Mouse (Mus musculus) MEL (cell line): ENCODE data around the gene Tcf23. TPM values are rescaled to one million over a fixed set of nuclear protein-coding genes. Genes with fewer than 3 reads are reported as not detected.

Experiments used
- DNase-seq: peaks from one replicate; pipeline ENCODE4 v3.0.0; 2011; ENCODE audit warnings: low read depth, low spot score
- H3K27ac ChIP-seq: 2 replicates; pipeline ENCODE4 v1.5.1; 2012; ENCODE audit warnings: low read depth, mild to moderate bottlenecking, control low read depth, low read length, moderate library complexity; ENCODE audit not compliant: control insufficient read depth
- H3K27me3 ChIP-seq, 2 experiments: fragments of 150-350 bp in 1 of 2; sonication (generic) in 1 of 2; 2 replicates each; pipeline ENCODE4 v1.6.1; 2012; ENCODE audit warnings: low read length in 2 of 2, mild to moderate bottlenecking in 2 of 2, improper control_type of control experiment in 1 of 2, moderate library complexity in 1 of 2; ENCODE audit not compliant: insufficient read depth in 2 of 2, control insufficient read depth in 1 of 2
- H3K36me3 ChIP-seq, 2 experiments: 2 replicates each; pipeline ENCODE4 v1.6.1; 2012 to 2014; ENCODE audit warnings: low read length in 2 of 2, improper control_type of control experiment in 1 of 2, inconsistent platforms in 1 of 2, mild to moderate bottlenecking in 1 of 2; ENCODE audit not compliant: insufficient read depth in 2 of 2, control insufficient read depth in 1 of 2
- H3K4me1 ChIP-seq, 2 experiments: fragments of 150-350 bp in 1 of 2; sonication (generic) in 1 of 2; 2 replicates each; pipeline ENCODE4 v1.6.1; 2012; ENCODE audit warnings: low read length in 2 of 2, improper control_type of control experiment in 1 of 2, mild to moderate bottlenecking in 1 of 2; ENCODE audit not compliant: insufficient read depth in 2 of 2, control insufficient read depth in 1 of 2
- H3K4me3 ChIP-seq, 2 experiments: fragments of 150-350 bp in 1 of 2; sonication (generic) in 1 of 2; 2 replicates each; pipeline ENCODE4 v1.5.1; 2012; ENCODE audit warnings: low read depth in 2 of 2, low read length in 2 of 2, mild to moderate bottlenecking in 2 of 2, moderate library complexity in 2 of 2, control low read depth in 1 of 2, improper control_type of control experiment in 1 of 2; ENCODE audit not compliant: control insufficient read depth in 1 of 2, insufficient read depth in 1 of 2
- H3K79me2 ChIP-seq: 2 replicates; pipeline ENCODE4 v1.6.1; 2012; ENCODE audit warnings: mild to moderate bottlenecking, low read length, moderate library complexity; ENCODE audit not compliant: control insufficient read depth, poor library complexity, insufficient read depth
- H3K9ac ChIP-seq: 2 replicates; pipeline ENCODE4 v1.6.1; 2012; ENCODE audit warnings: low read depth, mild to moderate bottlenecking, control low read depth, low read length, moderate library complexity; ENCODE audit not compliant: control insufficient read depth, poor library complexity, severe bottlenecking
- H3K9me3 ChIP-seq: fragments of 150-350 bp; sonication (generic); replicated peaks from 2 replicates; pipeline ENCODE4 v1.6.1; 2012; ENCODE audit warnings: mild to moderate bottlenecking, low read length, improper control_type of control experiment, moderate library complexity; ENCODE audit not compliant: insufficient read depth
- EP300 ChIP-seq, 2 experiments: IDR thresholded peaks; 2 replicates each; pipeline ENCODE4 v1.6.1; 2011; ENCODE audit warnings: improper control_type of control experiment in 2 of 2, low read length in 2 of 2, low read depth in 1 of 2, mild to moderate bottlenecking in 1 of 2
- ETS1 ChIP-seq: IDR thresholded peaks from 2 replicates; pipeline ENCODE4 v1.6.1; 2012; ENCODE audit warnings: low read depth, mild to moderate bottlenecking, inconsistent platforms, low read length, improper control_type of control experiment, moderate library complexity
- GATA1 ChIP-seq: IDR thresholded peaks from 2 replicates; pipeline ENCODE4 v1.6.1; 2011; ENCODE audit warnings: low read depth, low read length, improper control_type of control experiment
- JUND ChIP-seq: IDR thresholded peaks from 2 replicates; pipeline ENCODE4 v1.6.1; 2011; ENCODE audit warnings: low read depth, mild to moderate bottlenecking, improper control_type of control experiment, low read length
- MAX ChIP-seq: IDR thresholded peaks from 2 replicates; pipeline ENCODE4 v1.6.1; 2011; ENCODE audit warnings: low read length, improper control_type of control experiment
- MAZ ChIP-seq: IDR thresholded peaks from 2 replicates; pipeline ENCODE4 v1.6.1; 2012; ENCODE audit warnings: low read depth, mild to moderate bottlenecking, inconsistent platforms, low read length, improper control_type of control experiment
- MYB ChIP-seq: IDR thresholded peaks from 2 replicates; pipeline ENCODE4 v1.6.1; 2011; ENCODE audit warnings: mild to moderate bottlenecking, low read depth, low read length, improper control_type of control experiment
- MYC ChIP-seq: IDR thresholded peaks from 2 replicates; pipeline ENCODE4 v1.6.1; 2011; ENCODE audit warnings: low read depth, mild to moderate bottlenecking, low read length, improper control_type of control experiment, moderate library complexity
- POLR2A ChIP-seq, 2 experiments: IDR thresholded peaks; 2 replicates each; pipeline ENCODE4 v1.6.1; 2011 to 2012; ENCODE audit warnings: low read length in 2 of 2, mild to moderate bottlenecking in 2 of 2, control low read depth in 1 of 2, improper control_type of control experiment in 1 of 2, low read depth in 1 of 2, moderate library complexity in 1 of 2; ENCODE audit not compliant: control insufficient read depth in 1 of 2, insufficient read depth in 1 of 2, poor library complexity in 1 of 2
- RAD21 ChIP-seq: IDR thresholded peaks from 2 replicates; pipeline ENCODE4 v1.6.1; 2011; ENCODE audit warnings: mild to moderate bottlenecking, low read depth, low read length, improper control_type of control experiment
- RCOR1 ChIP-seq: IDR thresholded peaks from 2 replicates; pipeline ENCODE4 v1.6.1; 2012; ENCODE audit warnings: low read depth, mild to moderate bottlenecking, inconsistent platforms, low read length, improper control_type of control experiment
- TCF12 ChIP-seq: IDR thresholded peaks from 2 replicates; pipeline ENCODE4 v1.6.1; 2014; ENCODE audit warnings: low read depth, mild to moderate bottlenecking, inconsistent platforms, low read length, improper control_type of control experiment, moderate library complexity
- ZMIZ1 ChIP-seq: IDR thresholded peaks from 2 replicates; pipeline ENCODE4 v1.6.1; 2012; ENCODE audit warnings: low read depth, mild to moderate bottlenecking, inconsistent platforms, low read length, improper control_type of control experiment, moderate library complexity
- polyA plus RNA-seq, 2 experiments: library from polyadenylated mRNA; stranded (reverse) in 1 of 2; unstranded in 1 of 2; fragments of >175 nt in 1 of 2; fragments of >200 nt in 1 of 2; gene quantifications; 2 replicates each; pipeline versions ENCODE4 v1.2.1 to v1.2.4; 2012; ENCODE audit warnings: low replicate concordance in 2 of 2, low read depth in 1 of 2; ENCODE audit not compliant: insufficient read length in 2 of 2, insufficient read depth in 1 of 2, missing spikeins in 1 of 2
- total RNA-seq: library from RNA; depleted of rRNA; stranded (reverse); fragments of 300-350 nt; gene quantifications from 2 replicates; pipeline ENCODE4 v1.2.3, GENCODE M21; 2012

Tcf23 gene
- total and polyA plus RNA-seq, 3 experiments: 0.07 to 0.08 TPM; not detected in 1

DNA sequence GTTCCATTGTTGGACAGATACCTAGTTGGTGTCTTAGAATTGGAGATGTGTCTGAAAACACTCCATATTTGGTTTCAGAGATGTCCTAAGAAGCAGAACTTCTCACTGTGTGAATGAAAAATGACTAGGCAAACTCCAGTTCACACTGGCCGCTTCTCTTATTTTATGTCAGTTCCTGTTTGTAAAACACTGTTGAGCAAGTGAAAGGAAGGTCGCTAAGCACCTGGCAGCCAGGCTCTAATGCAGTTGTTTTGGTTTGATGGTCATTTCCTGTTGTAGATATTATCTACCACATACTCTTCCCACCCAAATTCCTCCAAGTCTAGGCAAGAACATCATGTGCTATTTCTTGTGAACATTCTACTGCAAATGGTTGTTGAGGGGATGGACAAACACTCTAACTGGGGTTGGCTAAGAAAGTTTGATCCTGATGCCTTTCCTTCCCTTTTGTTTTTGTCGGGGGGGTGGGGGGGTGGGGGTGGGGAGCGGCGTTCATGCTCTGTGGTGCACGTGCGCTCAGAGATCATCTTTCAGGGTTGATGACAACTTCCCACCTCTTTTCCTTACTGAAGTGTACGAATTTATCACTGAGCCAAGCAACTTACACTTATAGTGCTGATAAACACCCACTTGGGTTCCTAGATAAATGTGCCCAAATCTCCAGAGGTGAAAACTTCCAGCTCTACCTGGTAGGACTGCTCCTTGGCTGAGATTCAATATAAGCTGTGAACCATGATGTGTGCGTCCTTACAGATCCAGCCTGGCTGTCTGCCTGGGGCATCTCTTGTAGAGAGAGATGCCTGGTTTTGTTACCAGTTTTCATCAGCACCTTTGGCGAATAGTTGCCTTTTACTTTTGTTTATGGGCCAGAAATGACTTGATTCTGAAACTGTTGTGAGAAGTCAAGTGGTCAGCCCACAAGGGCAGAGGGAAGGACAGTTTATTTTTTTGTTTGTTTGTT, 6.6 kb upstream of the Tcf23 start (continued):
- TF ChIP-seq EP300 (IDR thresholded peaks at IDR 0.05; ENCODE audit: low read depth in 1 of 2, low read length in 2 of 2) (peak in 1 of 2 experiments; percentile 44), MYC (no peak), ZMIZ1 (0 out of 2 replicates have a peak, but pooled peaks have one; percentile 19), RAD21 (no peak), JUND (0 out of 2 replicates have a peak, but pooled peaks have one; percentile 7)

DNA sequence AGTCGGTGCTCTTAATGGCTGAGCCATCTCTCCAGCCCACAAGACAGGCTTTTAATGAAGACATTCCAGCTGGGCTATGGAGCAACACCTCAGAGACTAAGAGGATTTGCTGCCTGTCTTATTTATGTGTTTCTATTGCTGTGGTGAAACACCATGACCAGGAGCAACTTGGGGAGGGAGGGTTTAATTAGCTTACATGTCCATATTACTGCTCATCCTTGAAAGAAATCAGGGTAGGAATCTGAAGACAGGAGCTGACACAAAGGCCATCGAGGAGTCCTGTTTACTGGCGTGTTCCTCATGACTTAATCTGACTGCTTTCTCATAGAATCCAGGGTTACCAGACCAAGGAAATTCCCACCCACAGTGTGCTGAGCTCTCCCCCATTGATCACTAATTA, 4.5 kb upstream of the Tcf23 start:
- Histone ChIP-seq H3K9ac (no peak overlapping the region), H3K27ac (no peak overlapping the region), H3K36me3 (peaks cover 0 to 23% of the 10 kb centered on the region in 2 experiments; a peak in 2 of 4 replicates), H3K9me3 (no peaks in the 10 kb centered on the region), H3K4me1 (peaks cover 5 to 23% of the 10 kb centered on the region in 2 experiments), H3K79me2 (peaks cover 12% of the 10 kb centered on the region), H3K4me3 (no peak overlapping the region), H3K27me3 (0 out of 4 replicates have a peak, but pooled peaks cover 0 to 2% of the 10 kb centered on the region in 2 experiments)
- no peak for TF ChIP-seq MAZ
- DNase-seq: no peak

DNA sequence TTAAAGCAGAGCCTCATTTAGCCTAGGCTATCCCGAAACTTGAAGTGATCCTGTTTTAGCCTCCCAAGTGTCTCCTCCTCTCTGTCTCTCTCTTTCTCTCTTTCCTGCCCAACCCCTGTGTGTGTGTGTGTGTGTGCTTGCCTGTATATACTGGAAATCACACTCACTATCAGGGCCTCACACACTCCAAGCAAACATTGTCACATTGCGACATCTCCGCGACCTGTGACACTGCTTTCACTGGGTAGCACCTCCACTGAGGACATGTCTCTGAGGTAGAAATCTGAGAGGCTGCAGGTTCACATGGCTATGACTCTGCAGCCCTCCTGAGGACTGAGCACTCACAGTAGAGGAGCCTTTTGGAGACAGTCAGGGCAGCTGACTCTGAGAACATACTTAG, 2.3 kb upstream of the Tcf23 start:
- Histone ChIP-seq H3K27me3 (0 out of 4 replicates have a peak, but pooled peaks cover 0 to 2% of the 10 kb centered on the region in 2 experiments), H3K4me3 (no peak overlapping the region), H3K4me1 (peaks cover 2 to 31% of the 10 kb centered on the region in 2 experiments; a peak in 3 of 4 replicates), H3K9ac (no peak overlapping the region), H3K27ac (no peak overlapping the region), H3K9me3 (no peaks in the 10 kb centered on the region), H3K36me3 (peaks cover 0 to 22% of the 10 kb centered on the region in 2 experiments; a peak in 2 of 4 replicates)
- no peak for TF ChIP-seq MAX
- TF ChIP-seq, all 39 proteins: peak for 0
- H3K79me2 ChIP-seq: no peaks in the 10 kb centered on the region
- DNase-seq: no peak

DNA sequence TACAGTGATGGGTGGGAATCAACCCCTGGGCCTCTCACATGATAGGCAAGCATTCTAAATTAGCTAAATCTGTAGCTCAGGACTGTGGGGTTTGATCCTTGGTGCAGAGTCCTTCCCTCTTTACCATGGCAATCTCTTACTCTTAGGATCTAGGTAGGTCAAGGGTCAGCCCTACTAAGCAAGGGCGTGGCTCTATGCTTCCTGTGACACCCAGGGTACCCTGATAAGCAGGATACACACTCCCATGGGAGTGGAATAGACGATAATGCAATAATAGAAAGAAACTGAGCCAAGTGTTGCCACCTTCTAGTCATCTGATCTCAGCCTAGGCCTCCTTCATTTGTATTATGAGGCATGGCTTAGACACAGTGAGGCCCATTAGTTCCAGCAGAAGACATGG, 978 bp downstream of the Tcf23 start:
- Histone ChIP-seq H3K79me2 (no peaks in the 10 kb centered on the region), H3K27ac (no peak overlapping the region)
- TF ChIP-seq TCF12: peak; percentile 33; the same call in 1 of the 2 replicates
- TF ChIP-seq POLR2A (IDR thresholded peaks at IDR 0.05; ENCODE audit: control insufficient read depth in 1 of 2, insufficient read depth in 1 of 2, low read depth in 1 of 2, low read length in 2 of 2, poor library complexity in 1 of 2): no peak
- TF ChIP-seq EP300 (IDR thresholded peaks at IDR 0.05; ENCODE audit: low read depth in 1 of 2, low read length in 2 of 2): peak; percentile 52 to 61; a peak in 3 of 4 replicates
- TF ChIP-seq ETS1: peak; percentile 47
- TF ChIP-seq MYB: no peak
- no peak for TF ChIP-seq JUND
- TF ChIP-seq RCOR1: peak; percentile 73; the same call in 1 of the 2 replicates
- peak; percentile 51; the same call in 1 of the 2 replicates for TF ChIP-seq GATA1
- TF ChIP-seq, all 39 proteins: peak for 5
- Histone ChIP-seq H3K27me3 (0 out of 4 replicates have a peak, but pooled peaks cover 0 to 2% of the 10 kb centered on the region in 2 experiments), H3K4me1 (peaks cover 0 to 26% of the 10 kb centered on the region in 2 experiments; a peak in 3 of 4 replicates), H3K4me3 (no peak overlapping the region), H3K9ac (no peak overlapping the region), H3K9me3 (no peaks in the 10 kb centered on the region), H3K36me3 (peaks cover 0 to 16% of the 10 kb centered on the region in 2 experiments; a peak in 2 of 4 replicates)
- DNase-seq: peak; percentile 61
